Mouse (Mus musculus) neural tube, embryonic 15.5 days (tissue): ENCODE results near the gene Gm5868. TPM values are rescaled to one million over a fixed set of nuclear protein-coding genes. Genes with fewer than 3 reads are reported as not detected.
"Not testable (repeated sequence)": the region's sequence is repeated elsewhere in the genome, so short reads cannot be mapped to it uniquely, and the experiment has no call there.

Source experiments
- ATAC-seq: fragments of 200-750 bp; cut with Nextera tagmentation; 2 replicates; pipeline ENCODE4 v1.8.0; 2017; ENCODE audit warnings: mild to moderate bottlenecking, moderate TSS enrichment, moderate library complexity; ENCODE audit not compliant: low FRiP score
- H3K27ac ChIP-seq: fragments of 300-500 bp; sonication (generic); replicated peaks from 2 replicates; pipeline ENCODE4 v1.5.1; 2015; ENCODE audit warnings: mild to moderate bottlenecking, inconsistent platforms
- H3K27me3 ChIP-seq: fragments of 300-500 bp; sonication (generic); replicated peaks from 2 replicates; pipeline ENCODE4 v1.6.1; 2015; ENCODE audit warnings: inconsistent platforms
- H3K36me3 ChIP-seq: fragments of 300-500 bp; sonication (generic); 2 replicates; pipeline ENCODE4 v1.6.1; 2015; ENCODE audit warnings: inconsistent platforms
- H3K4me1 ChIP-seq: fragments of 300-500 bp; sonication (generic); 2 replicates; pipeline ENCODE4 v1.6.1; 2015; ENCODE audit warnings: inconsistent platforms
- H3K4me2 ChIP-seq: fragments of 300-500 bp; sonication (generic); 2 replicates; pipeline ENCODE4 v1.6.1; 2015; ENCODE audit warnings: inconsistent platforms, mild to moderate bottlenecking, moderate library complexity
- H3K4me3 ChIP-seq: fragments of 300-500 bp; sonication (generic); replicated peaks from 2 replicates; pipeline ENCODE4 v1.5.1; 2015; ENCODE audit warnings: mild to moderate bottlenecking, inconsistent platforms
- H3K9ac ChIP-seq: fragments of 300-500 bp; sonication (generic); replicated peaks from 2 replicates; pipeline ENCODE4 v1.6.1; 2015; ENCODE audit warnings: mild to moderate bottlenecking, inconsistent platforms
- H3K9me3 ChIP-seq: fragments of 300-500 bp; sonication (generic); replicated peaks from 2 replicates; pipeline ENCODE4 v1.6.1; 2016; ENCODE audit warnings: inconsistent platforms
- WGBS: fragments of 180-500 bp; shearing (Covaris S2); methylation state at CpG from one replicate; pipeline ENCODE4 v1.1.7; 2015; ENCODE audit warnings: mixed read lengths; 5-methylcytosine and 5-hydroxymethylcytosine counted together
- polyA plus RNA-seq: library from polyadenylated mRNA; unstranded; fragments of >200 nt; fragmentation: Nextera tagmentation; extraction: Ambion mirVana; gene quantifications from 2 replicates; pipeline ENCODE4 v1.2.1, GENCODE M21; 2015

Gm5868 gene
- polyA plus RNA-seq, 1 experiment from 2014 or later, result 8.5 TPM

GRCm38 (mm10) chr5:72580088-72580969, 7.0 kb downstream of the Gm5868 start:
- Histone ChIP-seq H3K9ac (peak overlapping the region; percentile 40), H3K4me3 (peak overlapping the region; percentile 41), H3K4me2 (peak overlapping the region; percentile 68)
- H3K9me3 ChIP-seq, H3K4me1 ChIP-seq, H3K27me3 ChIP-seq, H3K36me3 ChIP-seq, H3K27ac ChIP-seq: not testable (repeated sequence)
- ATAC-seq, result peak; percentile 83
- 4% methylated on average over 49 of the region's 73 CpGs for WGBS

DNA sequence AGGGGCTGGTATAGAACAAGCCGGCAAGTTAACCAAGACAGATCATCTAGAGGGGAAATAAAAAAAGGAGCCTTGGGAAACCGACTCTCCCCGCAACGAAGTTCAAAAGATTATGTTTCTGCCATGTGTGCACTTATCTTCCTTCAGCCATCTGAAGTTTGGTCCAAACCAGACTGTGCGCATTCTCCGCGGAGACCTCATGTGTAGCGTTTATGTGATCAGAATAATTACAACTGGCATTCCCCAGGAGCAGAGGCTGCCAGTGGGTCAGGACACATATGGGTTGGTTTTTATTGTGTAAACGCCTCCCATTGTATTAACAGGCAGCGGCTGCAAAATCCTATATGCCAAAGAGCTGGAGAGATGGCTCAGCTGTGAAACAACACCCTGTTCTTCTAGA, 7.8 kb downstream of the Gm5868 start:
- H3K9ac ChIP-seq, H3K9me3 ChIP-seq, H3K27ac ChIP-seq, H3K27me3 ChIP-seq, H3K4me1 ChIP-seq, H3K36me3 ChIP-seq: not testable (repeated sequence)
- peak; percentile 32; the same call in 1 of the 2 replicates for ATAC-seq
- Histone ChIP-seq H3K4me2 (peak overlapping the region; percentile 68), H3K4me3 (0 out of 2 replicates have a peak overlapping the region, but pooled peaks have one; percentile 41)
- WGBS, result 24% methylated on average over 10 of the region's 10 CpGs

DNA sequence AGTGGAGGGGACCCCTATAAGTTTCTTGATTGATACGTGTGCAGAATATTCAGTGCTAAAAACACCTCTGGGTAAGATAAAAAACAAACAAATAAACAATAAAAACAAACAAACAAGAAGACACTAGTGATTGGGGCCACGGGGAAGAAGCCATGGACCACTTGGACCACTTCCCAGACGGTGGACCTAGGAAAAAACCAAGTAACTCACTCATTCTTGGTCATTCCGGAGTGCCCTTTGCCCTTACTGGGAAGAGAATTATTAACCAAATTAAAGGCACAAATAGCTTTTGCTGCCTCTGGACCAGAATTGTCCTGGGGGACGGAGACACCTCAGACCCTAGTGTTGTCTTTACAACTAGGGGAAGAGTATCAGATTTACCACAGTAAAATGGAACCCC, 21.7 kb downstream of the Gm5868 start:
- no peak for ATAC-seq
- 87% methylated on average over 5 of the region's 5 CpGs for WGBS
- no peak overlapping the region for H3K4me2 ChIP-seq
- no peak overlapping the region for H3K4me3 ChIP-seq
- no peaks in the 10 kb centered on the region for H3K9me3 ChIP-seq
- H3K27me3 ChIP-seq, result no peaks in the 10 kb centered on the region
- H3K4me1 ChIP-seq, result no peaks in the 10 kb centered on the region
- H3K9ac ChIP-seq, result no peak overlapping the region
- H3K27ac ChIP-seq, result no peak overlapping the region
- no peaks in the 10 kb centered on the region for H3K36me3 ChIP-seq

DNA sequence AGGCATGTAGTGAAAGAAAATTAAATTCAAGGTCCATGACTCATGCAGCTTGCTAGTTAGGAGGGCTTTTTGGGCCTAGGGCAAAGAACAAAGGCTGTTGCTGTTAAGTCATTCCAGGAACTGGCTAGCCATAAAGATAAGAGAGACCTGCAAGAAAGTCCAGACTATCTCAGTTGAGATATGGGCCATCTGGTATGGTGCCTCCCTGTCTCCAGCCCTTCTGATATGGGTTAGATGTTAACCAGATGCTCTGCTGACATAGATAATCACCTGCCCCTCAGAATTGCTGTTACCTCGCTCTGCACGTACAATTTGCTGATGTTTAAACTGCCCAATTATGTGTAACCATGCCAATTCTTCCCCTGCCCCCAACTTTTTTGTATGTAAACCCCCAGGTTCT, 24.2 kb downstream of the Gm5868 start:
- WGBS, result 91% methylated on average over 2 of the region's 2 CpGs
- not testable (repeated sequence) for H3K4me1 ChIP-seq, H3K9ac ChIP-seq, H3K9me3 ChIP-seq, H3K27ac ChIP-seq, H3K4me3 ChIP-seq, H3K36me3 ChIP-seq, ATAC-seq, H3K4me2 ChIP-seq, H3K27me3 ChIP-seq

DNA sequence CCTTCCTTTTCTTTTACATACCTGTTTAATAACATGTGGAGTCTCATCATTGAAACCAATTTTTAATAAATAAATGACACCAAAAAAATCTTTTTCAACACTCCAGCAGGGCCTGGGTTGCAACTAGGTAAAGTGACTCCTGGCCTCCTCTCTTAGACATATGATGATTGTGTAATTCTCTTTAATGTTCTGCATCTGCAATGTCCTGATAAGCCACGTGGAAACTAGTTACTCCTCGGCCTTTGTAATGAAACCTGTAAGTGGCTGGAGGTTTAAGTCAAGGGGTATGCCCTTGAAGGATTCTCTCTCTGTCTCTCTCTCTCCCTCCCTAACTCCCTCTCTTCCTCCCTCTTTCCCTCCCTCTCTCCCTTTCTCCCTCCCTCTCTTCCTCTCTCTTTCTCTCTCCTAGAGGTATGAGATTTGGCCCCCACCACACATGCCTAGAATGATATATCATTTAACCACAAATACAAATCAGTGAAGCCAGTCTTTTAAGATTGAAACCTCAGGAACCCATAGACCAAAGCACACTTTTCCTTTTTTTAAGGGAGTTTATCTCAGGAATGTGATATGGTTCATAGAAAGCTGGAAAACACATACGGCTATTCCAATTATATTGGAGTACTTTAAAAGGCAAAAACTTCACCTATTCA, 26.2 kb downstream of the Gm5868 start:
- no peak for ATAC-seq
- Histone ChIP-seq H3K4me3 (no peak overlapping the region), H3K36me3 (no peaks in the 10 kb centered on the region), H3K9me3 (no peaks in the 10 kb centered on the region), H3K27ac (no peak overlapping the region), H3K27me3 (no peaks in the 10 kb centered on the region), H3K4me1 (peaks cover 17% of the 10 kb centered on the region), H3K9ac (no peak overlapping the region), H3K4me2 (no peak overlapping the region)
- WGBS, result 81% methylated on average over 3 of the region's 3 CpGs

- peaks cover 17% of the 10 kb centered on the region for H3K4me1 ChIP-seq
- WGBS, result under 1% methylated on average over 42 of the region's 42 CpGs
- ATAC-seq, result peak; percentile 96
- H3K27me3 ChIP-seq, result no peaks in the 10 kb centered on the region
- peak within 1 kb of the TSS; percentile 96 for H3K4me3 ChIP-seq
- peak within 1 kb of the TSS; percentile 82 for H3K27ac ChIP-seq
- no peaks in the 10 kb centered on the region for H3K36me3 ChIP-seq
- peak within 1 kb of the TSS; percentile 90 for H3K9ac ChIP-seq
- H3K4me2 ChIP-seq, result peak within 1 kb of the TSS; percentile 89
- H3K9me3 ChIP-seq, result no peaks in the 10 kb centered on the region
These were observed 27.8 kb downstream of the Gm5868 start, which contains the start of gene Nfxl1 for GRCm38 (mm10) chr5:72559544-72560049. Gene Nfxl1 (minus strand): TSS chr5:72559684.

DNA sequence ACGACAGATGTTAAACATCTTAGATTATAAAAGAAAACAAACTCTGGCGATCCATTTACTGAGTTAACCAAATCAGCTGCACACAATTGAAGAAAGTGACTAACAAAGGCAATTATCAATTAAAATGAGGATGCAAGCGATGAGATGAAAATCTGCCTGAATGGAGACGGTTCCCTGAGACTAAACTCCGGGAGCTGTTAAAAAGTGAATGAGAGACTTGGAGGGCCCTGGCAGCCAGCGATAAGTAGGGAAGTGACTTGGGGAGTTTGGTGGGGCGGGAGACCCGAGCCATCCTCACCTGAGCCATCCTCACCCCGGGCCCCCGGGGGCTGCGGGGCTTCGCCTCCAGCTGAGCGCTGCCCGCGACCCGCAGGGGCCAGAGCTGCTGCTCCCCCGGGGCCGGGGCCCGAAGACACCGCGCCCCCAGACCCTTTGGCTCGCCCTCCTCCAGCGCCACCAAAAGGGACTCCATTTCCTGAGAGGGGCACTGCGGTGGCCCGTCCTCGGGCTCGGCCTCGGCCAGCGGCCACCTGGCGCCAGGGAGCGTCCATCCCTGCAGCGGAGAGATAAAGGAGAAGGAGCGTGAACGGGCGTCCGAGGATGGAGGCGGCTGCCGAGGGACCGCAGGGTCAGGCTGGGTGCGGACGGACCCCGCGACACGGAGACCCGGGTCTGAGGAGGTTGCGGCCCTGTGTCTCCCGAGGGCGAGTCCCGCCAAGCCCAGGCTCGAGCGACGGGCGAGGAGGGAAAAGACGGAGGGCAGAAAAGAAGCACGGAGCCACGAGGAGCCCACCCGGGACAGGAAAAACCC, 28.4 kb downstream of the Gm5868 start:
- Histone ChIP-seq H3K9me3 (no peaks in the 10 kb centered on the region), H3K36me3 (no peaks in the 10 kb centered on the region), H3K4me3 (peak overlapping the region; percentile 96), H3K4me2 (peak overlapping the region; percentile 89), H3K9ac (peak overlapping the region; percentile 90), H3K27ac (peak overlapping the region; percentile 82), H3K27me3 (no peaks in the 10 kb centered on the region), H3K4me1 (peaks cover 17% of the 10 kb centered on the region)
- peak; percentile 81 for ATAC-seq
- WGBS, result 2% methylated on average over 57 of the region's 57 CpGs

DNA sequence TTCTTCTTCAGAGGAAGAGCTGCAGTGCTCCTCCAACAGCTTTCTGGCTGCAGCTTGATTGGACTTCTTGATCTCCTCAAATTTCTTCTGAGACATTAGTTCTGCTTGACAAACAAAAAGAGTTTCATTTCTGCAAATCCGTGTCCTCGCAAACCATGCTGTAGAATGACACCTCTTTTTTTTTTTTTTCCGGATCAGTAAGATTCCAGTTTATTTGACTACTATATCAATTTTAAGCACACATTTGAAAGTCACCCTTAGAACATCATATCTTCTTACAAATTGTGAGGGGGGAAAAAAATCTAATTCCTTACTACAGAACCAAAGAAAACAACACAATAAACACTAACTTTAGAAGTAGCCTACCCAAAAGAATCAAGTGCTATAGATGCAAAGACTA, 31.1 kb downstream of the Gm5868 start:
- H3K4me1 ChIP-seq, result peaks cover 17% of the 10 kb centered on the region
- H3K4me3 ChIP-seq, result no peak overlapping the region
- WGBS, result 87% methylated on average over 3 of the region's 3 CpGs
- H3K4me2 ChIP-seq, result no peak overlapping the region
- no peaks in the 10 kb centered on the region for H3K9me3 ChIP-seq
- H3K27me3 ChIP-seq, result no peaks in the 10 kb centered on the region
- H3K9ac ChIP-seq, result no peak overlapping the region
- H3K27ac ChIP-seq, result no peak overlapping the region
- ATAC-seq, result no peak
- H3K36me3 ChIP-seq, result no peaks in the 10 kb centered on the region

DNA sequence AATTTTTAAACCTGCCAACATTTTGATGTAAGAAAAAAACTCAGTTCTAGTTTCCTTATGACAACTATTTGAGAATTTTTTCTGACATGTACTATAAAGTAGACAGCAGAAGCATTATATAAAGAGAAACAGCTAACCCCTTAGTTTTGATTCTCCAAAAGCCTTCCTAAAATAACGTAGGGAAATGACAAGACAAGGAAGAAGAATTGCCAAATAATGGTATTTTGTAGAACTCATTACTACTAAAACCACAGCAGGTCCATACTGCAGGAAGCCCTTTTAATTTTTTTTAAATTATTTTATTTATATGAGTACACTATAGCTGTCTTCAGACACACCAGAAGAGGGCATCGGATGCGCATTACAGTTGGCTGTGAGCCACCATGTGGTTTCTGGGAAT, 36.1 kb downstream of the Gm5868 start:
- Histone ChIP-seq H3K27ac (no peak overlapping the region), H3K9ac (no peak overlapping the region), H3K4me3 (no peak overlapping the region), H3K36me3 (no peaks in the 10 kb centered on the region; the same call in 1 of the 2 replicates), H3K4me2 (no peak overlapping the region), H3K4me1 (no peaks in the 10 kb centered on the region), H3K27me3 (no peaks in the 10 kb centered on the region), H3K9me3 (no peaks in the 10 kb centered on the region)
- WGBS, result 91% methylated on average over 3 of the region's 3 CpGs
- no peak for ATAC-seq
